In the genomic region with DNA sequence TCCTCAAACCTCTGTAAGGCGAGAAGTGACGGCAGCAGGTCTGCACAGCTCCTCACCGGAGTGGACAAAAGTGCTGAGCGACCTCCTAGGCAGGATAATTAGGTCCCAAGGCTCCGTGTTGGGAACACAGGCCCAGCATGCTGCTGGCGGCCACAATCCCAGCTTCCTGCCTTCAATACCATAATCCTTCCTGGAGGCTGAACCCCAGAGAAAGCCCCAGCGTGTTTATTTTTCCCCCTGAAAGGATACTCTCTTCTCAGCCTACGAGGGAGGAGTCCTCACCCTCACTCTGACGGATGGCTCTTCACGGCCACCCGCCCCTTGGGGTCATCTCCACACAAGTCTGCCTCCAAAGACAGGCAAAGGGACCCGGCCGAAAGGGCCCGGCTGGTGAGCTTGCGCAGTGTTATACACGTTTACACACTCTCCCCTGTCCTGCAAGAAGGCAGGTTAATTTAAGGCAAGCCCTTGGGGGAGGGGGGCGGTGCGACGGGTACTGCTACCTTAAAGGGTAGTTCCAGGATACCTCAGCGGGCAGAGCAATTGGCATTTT, we compare ENCODE assay signal across 8 mouse cellular contexts.
DNase-seq lines count a peak whose midpoint lies in the region; ATAC-seq lines count a peak whose summit lies in the region.

No protein-coding gene starts in this region.

- peak overlapping the region; percentile 82 for H3K4me3 ChIP-seq in hindbrain, embryonic 11.5 days (ENCODE audit: low read depth, low read length)
- H3K4me3 ChIP-seq in liver, embryonic 15.5 days (replicated peaks), result peak overlapping the region; percentile 56
- H3K4me3 ChIP-seq in stomach, embryonic 15.5 days (replicated peaks), result peak overlapping the region; percentile 68

- H3K36me3 ChIP-seq in hindbrain, embryonic 11.5 days (ENCODE audit: control insufficient read depth, insufficient read depth, low read length), result no peaks in the 10 kb centered on the region
- no peaks in the 10 kb centered on the region for H3K36me3 ChIP-seq in liver, embryonic 15.5 days (replicated peaks)
- no peaks in the 10 kb centered on the region for H3K36me3 ChIP-seq in stomach, embryonic 15.5 days

- H3K4me2 ChIP-seq in hindbrain, embryonic 11.5 days (replicated peaks; ENCODE audit: low read depth, low read length), result peak overlapping the region; percentile 61
- peak overlapping the region; percentile 58 for H3K4me2 ChIP-seq in liver, embryonic 15.5 days
- peak overlapping the region; percentile 76 for H3K4me2 ChIP-seq in stomach, embryonic 15.5 days

- ATAC-seq in hindbrain, embryonic 11.5 days (ENCODE audit: low FRiP score), result no peak
- no peak for ATAC-seq in liver, embryonic 15.5 days (ENCODE audit: insufficient read depth)
- ATAC-seq in stomach, embryonic 15.5 days (ENCODE audit: insufficient read depth, low FRiP score, low read depth), result no peak

- peak overlapping the region; percentile 88 for H3K9ac ChIP-seq in hindbrain, embryonic 11.5 days (ENCODE audit: low read depth, low read length)
- H3K9ac ChIP-seq in liver, embryonic 15.5 days, result no peak overlapping the region; the same call in 1 of the 2 replicates
- H3K9ac ChIP-seq in stomach, embryonic 15.5 days, result peak overlapping the region; percentile 77

- peak overlapping the region; percentile 81 for H3K27ac ChIP-seq in hindbrain, embryonic 11.5 days (ENCODE audit: low read depth, low read length)
- H3K27ac ChIP-seq in liver, embryonic 15.5 days (replicated peaks), result no peak overlapping the region
- H3K27ac ChIP-seq in stomach, embryonic 15.5 days, result peak overlapping the region; percentile 92

- no peaks in the 10 kb centered on the region for H3K27me3 ChIP-seq in hindbrain, embryonic 11.5 days (ENCODE audit: control insufficient read depth, insufficient read depth, low read length)
- H3K27me3 ChIP-seq in liver, embryonic 15.5 days, result peaks cover 66% of the 10 kb centered on the region
- no peaks in the 10 kb centered on the region for H3K27me3 ChIP-seq in stomach, embryonic 15.5 days (replicated peaks)

- H3K9me3 ChIP-seq in hindbrain, embryonic 11.5 days (ENCODE audit: control insufficient read depth, low read length), result no peaks in the 10 kb centered on the region
- H3K9me3 ChIP-seq in liver, embryonic 15.5 days (replicated peaks), result no peaks in the 10 kb centered on the region
- H3K9me3 ChIP-seq in stomach, embryonic 15.5 days, result no peaks in the 10 kb centered on the region

- peaks cover 12% of the 10 kb centered on the region for H3K4me1 ChIP-seq in hindbrain, embryonic 11.5 days (replicated peaks; ENCODE audit: control insufficient read depth, insufficient read depth, low read length)
- no peaks in the 10 kb centered on the region for H3K4me1 ChIP-seq in liver, embryonic 15.5 days (replicated peaks)
- peaks cover 20% of the 10 kb centered on the region; the same call in 1 of the 2 replicates for H3K4me1 ChIP-seq in stomach, embryonic 15.5 days

- peak; percentile 31 for DNase-seq in urinary bladder, postnatal 14 days (ENCODE audit: low spot score)
- no peak for DNase-seq in urinary bladder, postnatal 25 days (ENCODE audit: low spot score)
- peak; percentile 68 for DNase-seq in hindbrain, embryonic 11.5 days (ENCODE audit: low spot score)
- no peak for DNase-seq in spleen, postnatal 36 days (ENCODE audit: low spot score in 2 of 2)
- no peak for DNase-seq in right cerebral cortex, postnatal 10 days (ENCODE audit: low spot score in 2 of 2)
- no peak for DNase-seq in B cell, adult 2 months

- 0% methylated on average over 20 of the region's 20 CpGs for WGBS in hindbrain, embryonic 11.5 days
- WGBS in liver, embryonic 15.5 days (ENCODE audit: insufficient replicate concordance), result 6% methylated on average over 20 of the region's 20 CpGs
- 6% methylated on average over 20 of the region's 20 CpGs for WGBS in stomach, embryonic 15.5 days

Comparison
In these comparisons a context has a peak if more than half of its experiments do, and no peak if none do; other contexts are left out.
1. DNase-seq: peak in urinary bladder, postnatal 14 days (single experiment) and hindbrain, embryonic 11.5 days (single experiment); none in urinary bladder, postnatal 25 days (single experiment), spleen, postnatal 36 days (0 of 2), right cerebral cortex, postnatal 10 days (0 of 2) and B cell, adult 2 months (0 of 2).
2. Peak in every context shown above with its lines, with median percentiles within 50 percentile points of each other: H3K4me2 ChIP-seq and H3K4me3 ChIP-seq.